Mouse (Mus musculus) bone marrow macrophage, adult 2 months (primary cell): Measurements from ENCODE around the gene Brwd1.

Source experiments
- CTCF ChIP-seq: IDR thresholded peaks from 2 replicates; pipeline ENCODE4 v1.5.1; 2012; ENCODE audit warnings: low read depth, mild to moderate bottlenecking, low read length, moderate library complexity
- POLR2A ChIP-seq: IDR thresholded peaks from 2 replicates; pipeline ENCODE4 v1.6.1; 2012; ENCODE audit warnings: mild to moderate bottlenecking, low read depth, low read length, borderline replicate concordance

- no peak for TF ChIP-seq CTCF
- no peak for TF ChIP-seq POLR2A
Observed at GRCm38 (mm10) chr16:96087436-96087835, 5.1 kb upstream of the Brwd1 start.
